Mouse (Mus musculus) heart, postnatal 0 days (tissue): ENCODE measurements around the gene A3galt2. TPM values are rescaled to one million over a fixed set of nuclear protein-coding genes. Genes with fewer than 3 reads are reported as not detected.

ENCODE experiments used
- ATAC-seq: fragments of 200-750 bp; cut with Nextera tagmentation; 2 replicates; pipeline ENCODE4 v1.8.0; 2017; ENCODE audit warnings: low read depth, moderate number of reproducible peaks, moderate library complexity; ENCODE audit not compliant: insufficient read depth
- DNase-seq: peaks from one replicate; pipeline ENCODE4 v3.0.0-alpha.2; 2016; ENCODE audit warnings: low spot score
- H3K27ac ChIP-seq: fragments of 300-500 bp; sonication (generic); 2 replicates; pipeline ENCODE4 v1.5.1; 2014; ENCODE audit warnings: low read depth, mild to moderate bottlenecking
- H3K27me3 ChIP-seq: fragments of 300-500 bp; sonication (generic); 2 replicates; pipeline ENCODE4 v1.6.1; 2014; ENCODE audit warnings: low read length, mixed read lengths; ENCODE audit not compliant: control insufficient read depth, insufficient read depth
- H3K36me3 ChIP-seq: fragments of 300-500 bp; sonication (generic); replicated peaks from 2 replicates; pipeline ENCODE4 v1.6.1; 2014; ENCODE audit warnings: low read length, mixed read lengths; ENCODE audit not compliant: control insufficient read depth, insufficient read depth
- H3K4me1 ChIP-seq: fragments of 300-500 bp; sonication (generic); 2 replicates; pipeline ENCODE4 v1.6.1; 2014; ENCODE audit warnings: antibody characterized with exemption; ENCODE audit not compliant: control insufficient read depth, insufficient read depth
- H3K4me2 ChIP-seq: fragments of 300-500 bp; sonication (generic); 2 replicates; pipeline ENCODE4 v1.6.1; 2014; ENCODE audit warnings: low read depth, mild to moderate bottlenecking, low read length, moderate library complexity
- H3K4me3 ChIP-seq: fragments of 300-500 bp; sonication (generic); 2 replicates; pipeline ENCODE4 v1.5.1; 2014; ENCODE audit warnings: low read depth, low read length
- H3K9ac ChIP-seq: fragments of 300-500 bp; sonication (generic); replicated peaks from 2 replicates; pipeline ENCODE4 v1.6.1; 2014; ENCODE audit warnings: low read depth, low read length, mixed read lengths
- H3K9me3 ChIP-seq: fragments of 300-500 bp; sonication (generic); replicated peaks from 2 replicates; pipeline ENCODE4 v1.6.1; 2016; ENCODE audit warnings: low read length; ENCODE audit not compliant: control insufficient read depth
- CTCF ChIP-seq: IDR thresholded peaks from 2 replicates; pipeline ENCODE4 v1.5.1; 2016; ENCODE audit warnings: antibody characterized with exemption, control low read depth, low read depth
- EP300 ChIP-seq: IDR thresholded peaks from 2 replicates; pipeline ENCODE4 v1.6.1; 2016; ENCODE audit warnings: antibody characterized with exemption, low read depth
- WGBS: fragments of 180-500 bp; shearing (Covaris S2); extraction: QIAGEN DNeasy Blood & Tissue Kit; methylation state at CpG from one replicate; pipeline ENCODE4 v1.1.7; 2014; 5-methylcytosine and 5-hydroxymethylcytosine counted together
- polyA plus RNA-seq: library from polyadenylated mRNA; unstranded; fragments of >200 nt; fragmentation: Nextera tagmentation; extraction: Ambion mirVana; gene quantifications from 2 replicates; pipeline ENCODE4 v1.2.1, GENCODE M21; 2015
- total RNA-seq: library from RNA; depleted of rRNA; stranded (reverse); fragments of >200 nt; gene quantifications from 2 replicates; pipeline ENCODE4 v1.2.3, GENCODE M21; 2014; ENCODE audit warnings: low replicate concordance

The A3galt2 gene
- total and polyA plus RNA-seq, 2 experiments from 2014 or later = 0.03 TPM; not detected in 1

DNA sequence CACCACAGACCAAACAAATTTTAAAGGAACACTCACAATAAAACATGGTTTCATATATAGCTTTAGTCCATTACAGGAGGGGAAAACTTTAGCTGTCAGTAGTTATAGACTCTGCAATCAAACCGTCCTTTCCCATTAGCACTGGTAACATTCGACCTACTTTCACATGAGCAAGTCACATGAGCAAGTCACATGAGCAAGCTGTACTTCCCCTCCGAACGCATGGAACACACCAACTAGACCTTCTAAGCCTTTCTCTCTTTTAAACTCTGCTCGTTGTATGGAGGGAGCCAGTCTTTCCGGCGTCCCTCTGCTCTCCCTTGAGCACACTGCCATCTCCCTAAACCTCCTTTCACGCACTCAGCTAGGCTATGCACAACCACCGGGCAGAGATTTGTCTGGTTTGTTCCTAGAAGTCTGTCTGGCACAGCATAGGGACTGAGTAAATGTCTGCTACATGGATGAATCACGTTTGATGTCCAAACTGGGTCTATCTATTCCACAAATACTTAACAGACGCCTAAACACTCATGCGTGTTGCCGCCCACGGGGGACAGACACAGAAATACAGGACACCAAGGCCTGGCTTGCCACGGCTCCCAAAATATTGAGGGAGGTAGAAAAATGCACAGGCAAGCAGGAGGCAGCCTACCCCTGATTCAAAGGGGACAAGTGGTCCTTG lies 29.9 kb downstream of the A3galt2 start:
- 91% methylated on average over 15 of the region's 15 CpGs for WGBS
- Histone ChIP-seq H3K4me3 (no peak overlapping the region), H3K27ac (no peak overlapping the region), H3K4me1 (no peaks in the 10 kb centered on the region), H3K4me2 (no peak overlapping the region), H3K9me3 (no peaks in the 10 kb centered on the region), H3K27me3 (no peaks in the 10 kb centered on the region), H3K36me3 (peaks cover 95% of the 10 kb centered on the region), H3K9ac (no peak overlapping the region)
- ATAC-seq = no peak
- no peak for TF ChIP-seq CTCF
- TF ChIP-seq EP300 = no peak
- no peak for DNase-seq

DNA sequence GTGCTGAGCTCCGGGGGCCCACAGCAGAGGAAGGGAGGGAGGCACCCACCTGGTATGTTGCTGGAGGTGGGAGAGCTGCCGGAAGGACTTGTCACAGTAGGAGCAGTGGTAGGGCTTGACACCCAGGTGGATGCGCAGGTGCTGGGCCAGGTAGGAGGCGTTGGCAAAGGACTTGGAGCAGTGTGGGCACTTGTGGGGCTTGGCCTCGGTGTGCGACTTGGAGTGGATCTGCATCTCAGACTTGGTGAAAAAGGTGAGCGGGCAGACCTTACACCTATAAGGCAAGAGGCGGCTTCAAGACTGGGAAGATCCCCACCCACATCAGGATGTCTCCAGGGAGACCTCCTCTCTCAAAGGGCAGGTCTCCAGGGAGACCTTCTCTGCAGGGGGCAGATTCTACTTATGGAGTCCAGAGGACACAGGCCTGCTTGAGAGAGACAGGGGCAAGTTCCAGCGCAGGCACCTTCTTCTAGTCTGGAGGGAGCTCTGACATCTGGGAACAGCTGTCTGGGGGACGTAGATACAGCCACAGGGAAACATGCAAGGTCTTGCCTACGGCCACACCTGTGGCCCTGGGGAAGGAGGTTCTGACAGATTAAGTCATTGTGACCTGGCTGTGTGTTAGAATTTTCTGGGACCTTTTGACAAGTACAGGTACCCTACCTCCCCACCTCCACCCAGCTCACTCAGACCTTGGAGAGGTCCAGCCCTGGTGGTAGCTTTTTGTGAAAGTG lies 30.9 kb downstream of the A3galt2 start:
- Histone ChIP-seq H3K4me1 (no peaks in the 10 kb centered on the region), H3K4me2 (no peak overlapping the region), H3K27me3 (no peaks in the 10 kb centered on the region), H3K36me3 (peaks cover 86% of the 10 kb centered on the region), H3K9ac (no peak overlapping the region), H3K9me3 (no peaks in the 10 kb centered on the region), H3K4me3 (no peak overlapping the region), H3K27ac (no peak overlapping the region)
- ATAC-seq (no peak), DNase-seq (no peak)
- WGBS = 92% methylated on average over 11 of the region's 11 CpGs
- TF ChIP-seq EP300 = no peak
- no peak for TF ChIP-seq CTCF

DNA sequence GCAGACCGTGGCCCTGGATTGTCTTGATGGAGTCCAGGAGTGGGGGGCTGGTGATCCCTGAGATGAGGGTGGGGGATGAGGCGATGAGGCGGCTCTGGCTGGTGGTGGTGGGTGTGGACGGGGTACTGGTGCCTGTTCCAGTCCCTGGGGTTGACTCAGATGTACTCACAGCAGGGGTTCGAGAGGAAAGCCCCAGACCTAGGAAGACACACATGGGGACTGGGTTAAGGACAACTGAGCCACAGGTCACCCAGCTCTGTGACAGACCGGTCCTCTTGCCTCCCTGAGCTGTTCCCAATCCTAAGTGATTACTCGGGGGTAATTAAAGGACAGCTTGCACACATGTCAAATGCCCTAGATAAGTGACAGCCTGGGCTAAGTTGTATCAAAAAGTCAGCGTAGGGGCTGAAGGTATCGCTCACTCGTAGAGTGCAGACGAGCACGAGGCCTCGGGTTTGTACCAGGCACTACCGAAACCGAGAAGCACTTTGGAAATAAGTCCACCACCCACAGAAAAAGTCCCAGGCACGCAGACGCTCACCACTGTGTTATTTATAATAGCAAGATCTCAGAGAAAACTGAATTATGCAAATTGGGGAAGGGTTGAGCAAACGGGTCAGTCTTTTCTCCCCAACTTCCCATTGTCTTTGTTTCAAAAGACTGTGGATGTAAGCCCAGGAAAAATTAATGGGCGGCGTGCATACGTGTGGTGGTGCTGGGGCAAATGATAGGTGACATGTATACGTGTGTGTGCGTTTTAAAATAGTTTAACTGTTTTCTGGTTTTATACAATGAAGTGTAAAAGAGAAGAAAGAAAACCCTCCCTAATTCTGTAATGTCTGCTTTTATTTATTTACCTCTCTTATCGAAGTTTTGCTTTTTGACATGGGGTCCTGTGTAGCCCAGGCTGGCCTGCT lies 32.1 kb downstream of the A3galt2 start:
- WGBS = 87% methylated on average over 24 of the region's 24 CpGs
- Histone ChIP-seq H3K4me2 (no peak overlapping the region), H3K4me1 (no peaks in the 10 kb centered on the region), H3K27me3 (no peaks in the 10 kb centered on the region), H3K9me3 (no peaks in the 10 kb centered on the region), H3K36me3 (peaks cover 74% of the 10 kb centered on the region), H3K27ac (no peak overlapping the region), H3K9ac (no peak overlapping the region), H3K4me3 (no peak overlapping the region)
- DNase-seq = no peak
- no peak for ATAC-seq
- TF ChIP-seq CTCF (no peak), EP300 (no peak)

- WGBS = 91% methylated on average over 4 of the region's 4 CpGs
- DNase-seq (no peak), ATAC-seq (no peak)
- H3K9me3 ChIP-seq = no peaks in the 10 kb centered on the region
- H3K36me3 ChIP-seq = peaks cover 66% of the 10 kb centered on the region
- no peaks in the 10 kb centered on the region for H3K27me3 ChIP-seq
- no peak overlapping the region for H3K9ac ChIP-seq
- no peak overlapping the region for H3K4me2 ChIP-seq
- H3K4me3 ChIP-seq = no peak overlapping the region
- no peaks in the 10 kb centered on the region for H3K4me1 ChIP-seq
- TF ChIP-seq EP300 = no peak
- TF ChIP-seq CTCF = no peak
- no peak overlapping the region for H3K27ac ChIP-seq
Observed at GRCm38 (mm10) chr4:128788108-128788507, 32.9 kb downstream of the A3galt2 start.

DNA sequence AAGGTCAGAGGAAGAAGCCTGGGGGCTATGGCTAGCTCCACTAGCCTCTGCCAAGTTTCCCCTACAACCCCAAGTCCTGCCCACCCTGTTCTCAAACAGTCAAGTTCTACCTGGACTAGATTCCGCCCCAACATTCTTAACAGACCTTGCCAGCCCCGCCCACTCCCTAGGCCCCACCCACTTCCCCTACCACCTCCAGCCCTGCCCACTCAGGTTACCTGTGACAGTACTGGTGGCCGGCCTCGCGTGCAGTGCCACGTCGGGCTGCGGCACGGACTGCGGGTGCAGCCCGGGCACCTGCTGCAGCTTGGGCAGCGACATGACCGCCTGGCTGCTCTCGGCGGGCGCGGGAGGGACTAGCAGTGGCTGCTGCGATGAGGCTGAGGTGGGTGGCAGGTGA lies 34.5 kb downstream of the A3galt2 start:
- no peak overlapping the region for H3K4me3 ChIP-seq
- no peak for DNase-seq
- H3K36me3 ChIP-seq = peaks cover 52% of the 10 kb centered on the region
- TF ChIP-seq EP300 = no peak
- TF ChIP-seq CTCF = no peak
- no peak overlapping the region for H3K4me2 ChIP-seq
- H3K27ac ChIP-seq = no peak overlapping the region
- no peaks in the 10 kb centered on the region for H3K9me3 ChIP-seq
- 64% methylated on average over 18 of the region's 18 CpGs for WGBS
- peaks cover 11% of the 10 kb centered on the region for H3K4me1 ChIP-seq
- no peak for ATAC-seq
- H3K9ac ChIP-seq = no peak overlapping the region
- no peaks in the 10 kb centered on the region for H3K27me3 ChIP-seq
